Mouse (Mus musculus) neural tube, embryonic 12.5 days (tissue): ENCODE data around the gene 1600002K03Rik. TPM values are rescaled to one million over a fixed set of nuclear protein-coding genes. Genes with fewer than 3 reads are reported as not detected.

Experiments used
- ATAC-seq: fragments of 200-750 bp; cut with Nextera tagmentation; 2 replicates; pipeline ENCODE4 v1.8.0; 2017; ENCODE audit warnings: low read depth, mild to moderate bottlenecking, moderate TSS enrichment, moderate library complexity; ENCODE audit not compliant: low FRiP score
- H3K27ac ChIP-seq: fragments of 300-500 bp; sonication (generic); 2 replicates; pipeline ENCODE4 v1.5.1; 2016
- H3K27me3 ChIP-seq: fragments of 300-500 bp; sonication (generic); replicated peaks from 2 replicates; pipeline ENCODE4 v1.6.1; 2016; ENCODE audit warnings: mild to moderate bottlenecking
- H3K36me3 ChIP-seq: fragments of 300-500 bp; sonication (generic); 2 replicates; pipeline ENCODE4 v1.6.1; 2016; ENCODE audit warnings: mild to moderate bottlenecking
- H3K4me1 ChIP-seq: fragments of 300-500 bp; sonication (generic); 2 replicates; pipeline ENCODE4 v1.6.1; 2016
- H3K4me2 ChIP-seq: fragments of 300-500 bp; sonication (generic); replicated peaks from 2 replicates; pipeline ENCODE4 v1.6.1; 2016; ENCODE audit warnings: mild to moderate bottlenecking
- H3K4me3 ChIP-seq: fragments of 300-500 bp; sonication (generic); 2 replicates; pipeline ENCODE4 v1.5.1; 2016
- H3K9ac ChIP-seq: fragments of 300-500 bp; sonication (generic); 2 replicates; pipeline ENCODE4 v1.6.1; 2016; ENCODE audit warnings: mild to moderate bottlenecking
- H3K9me3 ChIP-seq: fragments of 300-500 bp; sonication (generic); 2 replicates; pipeline ENCODE4 v1.6.1; 2016; ENCODE audit warnings: mild to moderate bottlenecking
- WGBS: fragments of 180-500 bp; shearing (Covaris S2); methylation state at CpG from one replicate; pipeline ENCODE4 v1.1.7; 2016; 5-methylcytosine and 5-hydroxymethylcytosine counted together
- polyA plus RNA-seq: library from polyadenylated mRNA; unstranded; fragments of >200 nt; fragmentation: Nextera tagmentation; extraction: Ambion mirVana; gene quantifications from 2 replicates; pipeline ENCODE4 v1.2.1, GENCODE M21; 2016

The 1600002K03Rik gene
- polyA plus RNA-seq, 1 experiment from 2014 or later, result 15.7 TPM

- Histone ChIP-seq H3K27ac (no peak overlapping the region), H3K27me3 (no peaks in the 10 kb centered on the region), H3K9ac (peak overlapping the region; percentile 45; the same call in 1 of the 2 replicates), H3K4me2 (peak overlapping the region; percentile 73), H3K9me3 (no peaks in the 10 kb centered on the region), H3K4me3 (peak overlapping the region; percentile 19), H3K36me3 (peaks cover 33% of the 10 kb centered on the region), H3K4me1 (peaks cover 43% of the 10 kb centered on the region)
- ATAC-seq, result no peak
- 9% methylated on average over 11 of the region's 11 CpGs for WGBS
Observed at GRCm38 (mm10) chr10:80173358-80173757, 614 bp downstream of the 1600002K03Rik start.

DNA sequence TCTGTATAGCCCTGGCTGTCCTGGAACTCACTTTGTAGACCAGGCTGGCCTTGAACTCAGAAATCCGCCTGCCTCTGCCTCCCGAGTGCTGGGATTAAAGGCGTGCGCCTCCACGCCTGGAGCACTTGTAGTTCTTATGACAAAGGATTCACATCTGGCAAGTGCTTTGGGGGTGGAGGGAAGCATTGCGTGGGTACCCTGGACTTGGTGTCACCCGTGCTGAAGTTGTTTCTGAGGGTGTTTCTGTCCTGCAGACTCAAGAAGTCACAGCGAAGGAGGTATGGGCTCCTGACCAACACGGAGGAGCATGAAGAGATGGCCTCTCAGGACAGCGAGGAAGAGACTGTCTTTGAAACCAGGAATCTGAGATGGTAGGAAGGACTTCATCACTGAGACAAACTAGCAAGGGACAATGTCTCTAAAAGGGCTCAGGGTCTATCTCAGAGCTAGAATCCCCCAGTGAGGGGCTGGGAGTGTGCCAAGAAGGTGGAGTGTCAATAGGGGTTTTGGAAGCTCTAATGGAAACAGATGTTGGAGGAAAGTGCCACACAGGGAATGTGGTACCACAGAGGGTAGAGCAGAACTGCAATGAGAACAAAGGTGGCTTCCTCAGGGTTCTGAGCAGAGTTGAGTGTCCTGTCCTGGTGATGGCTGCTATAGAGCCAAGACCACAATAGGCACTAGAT is 1.4 kb downstream of the 1600002K03Rik start:
- Histone ChIP-seq H3K27me3 (no peaks in the 10 kb centered on the region), H3K4me3 (no peak overlapping the region), H3K9ac (no peak overlapping the region), H3K27ac (no peak overlapping the region), H3K36me3 (peaks cover 31% of the 10 kb centered on the region), H3K9me3 (no peaks in the 10 kb centered on the region), H3K4me2 (no peak overlapping the region), H3K4me1 (peaks cover 36% of the 10 kb centered on the region)
- 88% methylated on average over 10 of the region's 10 CpGs for WGBS
- ATAC-seq, result no peak

- Histone ChIP-seq H3K4me3 (no peak overlapping the region), H3K4me1 (peaks cover 33% of the 10 kb centered on the region), H3K36me3 (peaks cover 26% of the 10 kb centered on the region), H3K27me3 (no peaks in the 10 kb centered on the region), H3K9ac (no peak overlapping the region), H3K27ac (no peak overlapping the region), H3K4me2 (no peak overlapping the region), H3K9me3 (no peaks in the 10 kb centered on the region)
- no peak for ATAC-seq
- WGBS, result 62% methylated on average over 2 of the region's 2 CpGs
Observed at GRCm38 (mm10) chr10:80174705-80175104, 2.0 kb downstream of the 1600002K03Rik start.

DNA sequence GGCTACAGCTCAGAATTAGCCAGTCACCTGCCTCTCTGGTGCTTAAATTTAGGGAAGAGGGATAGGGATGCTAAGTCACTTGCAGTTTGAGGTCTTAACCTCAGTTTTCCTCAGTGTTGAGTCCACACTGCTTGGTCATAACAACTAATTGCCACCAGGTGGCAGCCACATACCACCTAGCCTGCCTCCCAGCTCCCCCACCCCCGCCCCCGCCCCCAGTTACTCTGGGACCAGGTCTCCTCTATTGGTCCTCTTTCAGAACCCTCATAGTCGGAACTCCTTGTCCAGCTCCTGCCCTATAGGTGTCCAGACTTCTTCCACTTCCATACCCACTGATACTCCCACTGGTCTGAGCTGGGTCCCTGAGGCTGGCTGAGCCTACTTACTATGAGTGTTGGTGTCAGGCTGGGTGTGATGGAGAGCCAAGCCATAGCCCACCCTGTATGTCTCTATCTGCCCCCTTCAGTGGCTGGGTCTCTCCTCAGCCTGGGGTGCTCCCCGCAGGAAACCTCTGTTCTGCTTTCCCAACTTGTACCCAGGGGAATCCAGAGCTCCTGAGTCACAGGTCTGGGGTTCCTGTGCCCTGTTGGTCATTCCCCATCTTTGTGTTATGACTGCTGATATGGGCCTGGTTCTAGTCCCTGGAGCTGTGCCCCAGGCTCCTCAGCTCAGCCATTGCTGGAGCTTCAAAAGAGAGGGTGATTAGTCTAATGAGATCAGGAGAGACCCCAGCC is 3.0 kb downstream of the 1600002K03Rik start:
- Histone ChIP-seq H3K4me3 (no peak overlapping the region), H3K9ac (0 out of 2 replicates have a peak overlapping the region, but pooled peaks have one; percentile 30), H3K4me1 (peaks cover 35% of the 10 kb centered on the region), H3K4me2 (no peak overlapping the region), H3K27me3 (no peaks in the 10 kb centered on the region), H3K9me3 (no peaks in the 10 kb centered on the region), H3K27ac (no peak overlapping the region), H3K36me3 (peaks cover 16% of the 10 kb centered on the region)
- 26% methylated on average over 4 of the region's 4 CpGs for WGBS
- 0 out of 2 replicates have a peak, but pooled peaks have one; percentile 4 for ATAC-seq

GRCm38 (mm10) chr10:80176270-80176834 is 3.6 kb downstream of the 1600002K03Rik start:
- WGBS, result 79% methylated on average over 5 of the region's 5 CpGs
- Histone ChIP-seq H3K36me3 (peaks cover 10% of the 10 kb centered on the region), H3K27me3 (no peaks in the 10 kb centered on the region), H3K9me3 (no peaks in the 10 kb centered on the region), H3K9ac (0 out of 2 replicates have a peak overlapping the region, but pooled peaks have one; percentile 30), H3K27ac (no peak overlapping the region), H3K4me2 (no peak overlapping the region), H3K4me1 (peaks cover 40% of the 10 kb centered on the region), H3K4me3 (no peak overlapping the region)
- no peak for ATAC-seq

DNA sequence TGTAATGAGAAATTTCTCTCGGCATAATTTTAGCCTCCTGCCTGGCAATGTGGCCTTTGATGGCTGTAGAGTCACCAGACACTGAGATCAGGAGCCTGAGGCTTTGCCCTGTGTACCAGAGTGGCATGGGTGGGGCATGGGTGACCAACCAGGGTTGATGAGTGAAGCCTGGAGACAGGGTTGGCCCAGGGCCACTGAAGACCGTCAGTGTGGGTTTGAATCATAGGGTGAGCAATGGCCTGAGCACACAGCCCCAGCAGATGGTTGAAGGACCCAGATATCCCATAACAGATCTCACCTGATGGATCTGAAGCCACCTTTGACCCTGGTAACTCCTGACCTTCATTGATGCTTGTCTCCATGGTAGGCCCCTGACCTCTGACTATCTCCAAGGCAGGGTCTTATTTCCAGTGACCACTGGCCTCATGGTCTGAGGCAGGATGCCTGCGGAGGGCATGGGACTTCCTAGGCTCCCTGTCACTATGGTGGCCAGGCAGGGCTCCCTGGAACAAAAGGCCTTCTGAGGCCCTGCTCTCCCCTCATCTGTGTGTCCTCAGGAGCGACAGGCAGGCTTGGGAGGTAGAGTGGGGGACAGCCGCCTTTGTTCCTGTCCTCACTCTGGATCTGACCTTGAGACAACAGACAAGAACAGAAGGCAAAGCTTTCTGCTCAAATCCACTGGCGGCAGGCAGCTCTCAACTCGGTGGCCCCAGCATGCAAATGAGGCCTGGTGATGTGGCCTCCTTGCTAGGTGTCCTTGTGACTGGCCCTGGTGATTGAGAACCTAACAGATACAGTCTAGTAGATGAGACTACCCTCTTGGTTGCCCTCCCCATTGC is 4.9 kb downstream of the 1600002K03Rik start:
- no peak for ATAC-seq
- Histone ChIP-seq H3K4me2 (no peak overlapping the region), H3K4me3 (no peak overlapping the region), H3K27ac (no peak overlapping the region), H3K4me1 (peaks cover 35% of the 10 kb centered on the region), H3K9ac (0 out of 2 replicates have a peak overlapping the region, but pooled peaks have one; percentile 10), H3K9me3 (no peaks in the 10 kb centered on the region), H3K27me3 (no peaks in the 10 kb centered on the region), H3K36me3 (peaks cover 7% of the 10 kb centered on the region; the same call in 1 of the 2 replicates)
- 62% methylated on average over 7 of the region's 7 CpGs for WGBS

GRCm38 (mm10) chr10:80179068-80180051 is 6.6 kb downstream of the 1600002K03Rik start, which contains the start of gene Efna2:
Gene Efna2, plus strand, starts transcription at chr10:80179482.
- Histone ChIP-seq H3K4me2 (peak within 1 kb of the TSS; percentile 90), H3K9me3 (no peaks in the 10 kb centered on the region), H3K4me1 (peaks cover 31% of the 10 kb centered on the region), H3K9ac (peak within 1 kb of the TSS; percentile 88), H3K27ac (peak within 1 kb of the TSS; percentile 53), H3K4me3 (peak within 1 kb of the TSS; percentile 76), H3K27me3 (no peaks in the 10 kb centered on the region), H3K36me3 (peaks cover 11% of the 10 kb centered on the region)
- peak; percentile 70 for ATAC-seq
- 2% methylated on average over 90 of the region's 106 CpGs for WGBS

- Histone ChIP-seq H3K27me3 (no peaks in the 10 kb centered on the region), H3K4me1 (peaks cover 31% of the 10 kb centered on the region), H3K4me2 (peak overlapping the region; percentile 90), H3K36me3 (peaks cover 11% of the 10 kb centered on the region), H3K9ac (peak overlapping the region; percentile 88), H3K27ac (no peak overlapping the region), H3K9me3 (no peaks in the 10 kb centered on the region), H3K4me3 (peak overlapping the region; percentile 76)
- WGBS, result 43% methylated on average over 6 of the region's 6 CpGs
- ATAC-seq, result no peak
Observed at GRCm38 (mm10) chr10:80180288-80180687, 7.5 kb downstream of the 1600002K03Rik start.

DNA sequence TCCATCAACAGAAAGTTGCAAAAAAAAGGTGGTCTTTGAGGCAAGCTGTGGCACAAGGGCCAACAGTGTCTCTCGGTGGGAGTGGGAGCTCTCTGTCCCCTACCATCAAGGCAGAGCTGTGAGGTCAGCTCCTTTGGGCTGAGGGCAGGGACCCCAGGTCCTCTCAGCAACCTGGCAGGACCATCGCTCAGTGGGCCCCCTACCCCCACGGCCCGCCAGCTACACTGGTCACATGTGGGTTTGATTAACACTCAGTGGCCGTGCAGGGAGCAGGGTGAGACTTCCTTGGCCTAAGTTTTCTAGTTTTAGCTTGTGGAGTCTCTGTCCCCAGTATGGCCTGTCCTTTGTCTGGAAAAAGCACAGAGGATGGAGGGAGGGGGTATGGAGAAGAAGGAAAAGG is 8.1 kb downstream of the 1600002K03Rik start:
- peak overlapping the region; percentile 76 for H3K4me3 ChIP-seq
- H3K27ac ChIP-seq, result no peak overlapping the region
- peak overlapping the region; percentile 90 for H3K4me2 ChIP-seq
- peaks cover 11% of the 10 kb centered on the region for H3K36me3 ChIP-seq
- 50% methylated on average over 5 of the region's 5 CpGs for WGBS
- no peak for ATAC-seq
- peaks cover 31% of the 10 kb centered on the region for H3K4me1 ChIP-seq
- H3K9ac ChIP-seq, result peak overlapping the region; percentile 88
- no peaks in the 10 kb centered on the region for H3K9me3 ChIP-seq
- H3K27me3 ChIP-seq, result no peaks in the 10 kb centered on the region

- ATAC-seq, result no peak
- 94% methylated on average over 7 of the region's 7 CpGs for WGBS
- H3K9ac ChIP-seq, result no peak overlapping the region
- peaks cover 20% of the 10 kb centered on the region for H3K36me3 ChIP-seq
- H3K9me3 ChIP-seq, result no peaks in the 10 kb centered on the region
- H3K4me3 ChIP-seq, result no peak overlapping the region
- H3K27me3 ChIP-seq, result no peaks in the 10 kb centered on the region
- peak overlapping the region; percentile 90 for H3K4me2 ChIP-seq
- peaks cover 30% of the 10 kb centered on the region for H3K4me1 ChIP-seq
- H3K27ac ChIP-seq, result no peak overlapping the region
Observed at GRCm38 (mm10) chr10:80182547-80182946, 9.8 kb downstream of the 1600002K03Rik start.

DNA sequence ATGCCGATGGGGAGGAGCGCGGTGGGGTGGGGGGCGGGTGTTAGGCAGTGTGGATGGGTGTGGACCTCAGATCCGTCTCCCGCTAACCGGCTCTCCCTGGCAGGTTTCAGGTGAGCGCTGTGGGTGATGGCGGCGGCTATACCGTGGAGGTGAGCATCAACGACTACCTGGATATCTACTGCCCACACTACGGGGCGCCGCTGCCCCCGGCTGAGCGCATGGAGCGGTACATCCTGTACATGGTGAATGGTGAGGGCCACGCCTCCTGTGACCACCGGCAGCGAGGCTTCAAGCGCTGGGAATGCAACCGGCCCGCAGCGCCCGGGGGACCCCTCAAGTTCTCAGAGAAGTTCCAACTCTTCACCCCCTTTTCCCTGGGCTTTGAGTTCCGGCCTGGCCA is 13.9 kb downstream of the 1600002K03Rik start:
- H3K27me3 ChIP-seq, result peaks cover 4% of the 10 kb centered on the region; the same call in 1 of the 2 replicates
- H3K9ac ChIP-seq, result no peak overlapping the region
- ATAC-seq, result no peak
- H3K36me3 ChIP-seq, result peaks cover 37% of the 10 kb centered on the region
- no peak overlapping the region for H3K4me3 ChIP-seq
- H3K4me2 ChIP-seq, result no peak overlapping the region
- H3K27ac ChIP-seq, result no peak overlapping the region
- H3K9me3 ChIP-seq, result no peaks in the 10 kb centered on the region
- WGBS, result 24% methylated on average over 27 of the region's 27 CpGs
- H3K4me1 ChIP-seq, result peaks cover 29% of the 10 kb centered on the region
